Mouse (Mus musculus) natural killer cell, adult 2 months (primary cell): ENCODE measurements around the gene Pcdh20.

Experiments
- DNase-seq, 2 experiments: peaks; one replicate each; pipeline ENCODE4 v3.0.0; 2022; ENCODE audit warnings: low spot score in 2 of 2

Pcdh20 gene

DNA sequence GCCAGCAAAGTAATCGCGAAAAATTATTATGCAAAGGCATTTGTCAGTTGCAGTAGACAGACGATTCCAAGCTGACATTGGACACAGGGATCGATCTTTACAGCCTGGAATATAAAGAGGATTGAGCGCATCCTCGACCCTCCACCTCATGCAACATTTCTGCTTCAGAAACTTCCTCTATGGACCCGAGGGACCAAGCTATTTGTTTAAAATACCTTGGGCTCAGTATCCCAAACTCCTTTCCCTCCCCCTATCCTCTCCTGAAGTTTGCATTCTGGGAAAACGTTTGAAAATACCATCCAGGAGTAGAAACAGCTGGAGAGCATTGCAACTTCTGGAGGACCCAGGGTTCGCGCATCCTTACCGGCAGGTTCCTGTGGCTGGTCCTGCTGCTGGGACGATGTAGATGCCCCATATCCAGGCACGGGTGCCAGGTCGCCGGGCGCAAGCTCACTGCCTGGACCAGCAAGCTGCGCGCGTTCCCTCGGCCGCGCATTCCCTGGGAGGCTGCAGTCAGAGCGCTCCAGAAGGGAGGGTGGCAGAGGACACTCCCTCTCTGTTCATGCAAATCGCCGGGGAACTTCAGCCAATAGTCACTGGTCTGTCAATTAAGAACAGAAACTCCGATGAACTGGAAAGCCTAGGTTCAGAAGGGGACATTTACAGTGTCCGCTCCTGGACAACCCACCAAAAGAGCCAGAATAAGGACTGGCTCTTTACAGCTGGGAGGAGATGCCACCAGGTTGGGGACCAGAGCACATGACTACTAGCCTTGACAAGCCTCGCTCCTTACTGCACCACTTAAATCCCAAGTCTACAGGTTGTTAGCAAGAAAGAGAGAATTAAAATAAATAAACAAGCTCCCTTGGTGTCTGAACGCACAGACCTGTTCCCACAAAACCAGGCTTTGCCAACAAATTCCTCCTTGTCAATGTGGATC, at the start of gene Pcdh20:
Pcdh20 (minus strand) TSS at position 902 of the 940 bp plus-strand sequence.
- no peak for DNase-seq

DNA sequence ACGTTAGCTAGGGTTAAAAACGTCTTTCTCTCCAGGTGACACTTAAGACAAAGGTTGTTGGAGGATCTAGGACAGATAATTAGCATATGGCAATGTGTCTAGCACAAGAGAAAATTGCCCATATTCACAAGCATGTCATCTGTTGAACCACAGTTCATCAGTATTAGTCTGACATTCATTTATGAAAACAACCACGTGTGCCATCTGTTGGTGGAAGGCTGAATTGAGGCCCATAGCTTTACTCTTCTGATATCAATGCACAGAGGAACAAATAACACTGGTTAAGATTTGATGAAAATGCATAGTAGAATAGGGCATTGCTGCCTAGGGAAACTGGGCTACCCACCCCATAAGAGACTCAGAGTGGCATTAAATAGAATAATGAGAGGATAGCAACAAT, 8.7 kb upstream of the Pcdh20 start:
- DNase-seq: no peak

DNA sequence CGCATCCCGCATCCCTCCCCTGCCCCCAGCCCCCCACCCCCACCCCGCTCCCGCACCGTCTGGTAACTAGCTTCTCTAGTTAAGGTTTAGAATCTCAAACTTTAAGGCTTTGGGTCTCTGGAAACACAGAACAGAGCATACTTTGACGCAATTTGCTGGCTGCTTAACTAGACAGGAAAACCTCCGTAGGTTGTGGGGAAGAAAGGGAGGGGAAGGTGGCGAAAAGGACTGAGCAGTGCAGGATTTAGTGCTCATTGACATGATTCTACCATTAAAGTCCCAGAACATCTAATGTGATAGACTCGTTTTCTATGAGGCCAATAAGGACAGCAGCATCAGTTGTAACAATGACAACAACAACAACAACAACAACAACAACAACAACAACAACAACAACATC, 1.2 kb downstream of the Pcdh20 start:
- DNase-seq: no peak

DNA sequence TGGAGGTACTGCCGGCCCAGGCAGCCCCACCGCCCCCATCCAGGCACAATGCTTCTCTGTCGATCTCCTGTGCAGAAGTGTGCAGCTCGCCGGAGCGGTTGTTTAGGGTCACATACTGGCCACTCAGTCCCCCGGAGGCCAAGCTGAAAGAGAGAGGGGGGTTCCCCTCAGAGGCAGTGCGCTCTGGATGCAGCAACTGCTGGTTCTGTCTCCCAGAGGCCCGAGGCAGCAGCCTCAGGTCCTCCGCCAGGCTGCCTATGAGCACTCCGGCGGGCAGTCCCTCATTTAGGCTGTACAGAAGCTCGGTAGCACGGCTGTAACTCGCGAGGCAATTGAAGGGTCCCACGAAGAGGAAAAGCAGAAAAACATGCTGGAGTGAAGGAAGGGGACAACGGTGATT, 1.8 kb downstream of the Pcdh20 start:
- DNase-seq: no peak

DNA sequence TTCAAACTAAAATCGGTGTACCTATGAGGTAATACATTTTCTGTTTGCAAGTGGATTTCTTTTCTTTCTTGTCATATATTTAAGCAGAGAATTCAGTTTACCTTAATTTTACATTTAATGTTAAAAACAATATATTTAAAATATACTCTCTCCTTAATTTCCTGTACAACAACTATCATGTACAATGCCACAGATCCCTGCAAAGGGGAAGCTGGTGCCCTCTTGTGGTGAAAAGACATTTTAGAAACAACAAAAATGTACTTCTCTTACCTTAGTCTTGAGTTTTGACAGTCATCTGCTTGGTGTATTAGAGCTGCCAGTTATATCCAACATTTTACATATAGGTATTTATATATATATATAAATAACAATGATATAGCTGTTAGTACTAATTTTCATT, 4.8 kb downstream of the Pcdh20 start:
- no peak for DNase-seq

DNA sequence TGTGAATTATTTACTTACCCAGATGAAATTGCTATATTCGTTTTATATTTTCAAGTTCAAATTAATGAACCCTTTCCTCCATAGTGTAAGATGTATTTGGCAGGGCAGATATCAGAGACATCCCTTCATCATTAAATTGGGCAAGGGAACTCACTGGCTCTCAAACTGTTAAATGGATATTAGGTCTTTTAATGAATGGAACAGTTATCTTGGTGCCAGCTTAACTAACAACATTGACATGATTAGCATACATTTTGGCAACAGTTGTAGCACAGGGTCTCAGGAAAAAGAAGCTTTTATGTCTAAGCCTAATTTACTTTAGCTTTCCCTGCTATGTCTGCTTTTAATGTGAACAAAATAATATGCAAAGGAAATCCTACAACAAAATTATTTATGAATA, 6.8 kb downstream of the Pcdh20 start:
- DNase-seq: no peak

DNA sequence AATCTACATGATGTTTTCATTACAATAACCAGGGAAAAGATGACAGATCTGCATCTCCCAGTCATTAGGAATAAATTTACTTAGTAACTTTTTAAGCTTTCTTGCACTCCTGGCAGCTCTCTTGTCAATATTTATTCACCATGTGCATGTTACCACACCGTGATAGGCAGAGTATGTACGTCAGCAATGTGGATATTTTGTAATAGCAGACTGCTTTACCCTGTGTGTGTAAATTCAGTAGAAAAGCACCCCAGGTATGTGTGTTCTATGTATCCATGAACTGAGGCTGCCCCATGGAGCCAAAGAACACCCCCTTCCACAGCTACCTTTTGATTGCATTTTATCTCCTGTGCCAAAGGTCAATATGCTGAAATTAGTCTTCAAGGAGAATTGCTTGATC, 7.8 kb downstream of the Pcdh20 start:
- DNase-seq: no peak

DNA sequence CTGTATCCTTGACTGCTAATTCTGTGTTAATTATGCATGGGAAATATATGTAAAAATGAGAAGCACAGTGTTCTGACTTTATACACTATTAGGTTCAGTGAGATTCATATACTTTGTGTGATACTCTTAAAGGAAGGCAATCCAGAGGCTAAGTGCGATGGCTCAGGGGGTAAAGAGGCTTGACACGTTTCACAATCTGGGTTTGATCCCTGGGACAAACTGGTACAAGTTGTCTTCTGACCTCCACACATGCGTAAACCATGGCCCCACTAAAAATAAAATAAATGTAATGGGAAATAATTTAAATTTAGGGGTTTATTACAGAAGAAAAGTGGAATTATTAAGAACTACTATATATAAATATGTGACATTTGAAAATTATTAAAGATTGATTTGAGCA, 8.3 kb downstream of the Pcdh20 start:
- DNase-seq: no peak

DNA sequence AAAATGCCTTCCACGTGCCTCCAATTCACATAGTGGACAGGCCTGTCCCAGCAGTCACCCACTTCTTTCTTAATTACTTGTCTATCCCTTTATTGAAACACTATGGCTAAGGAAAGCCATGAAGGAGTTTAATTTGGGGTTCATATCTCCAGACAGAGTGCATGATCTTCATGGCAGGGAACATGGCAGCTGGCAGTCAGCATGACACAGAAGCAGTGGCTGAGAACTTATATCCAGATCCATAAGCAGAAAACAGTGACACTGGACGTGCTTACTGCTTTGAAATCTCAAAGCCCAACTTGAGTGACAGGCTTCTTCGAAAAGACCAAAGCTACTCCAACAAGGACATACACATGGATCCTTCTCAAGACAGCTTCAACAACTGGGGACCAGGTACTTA, 10.5 kb downstream of the Pcdh20 start:
- DNase-seq: no peak

DNA sequence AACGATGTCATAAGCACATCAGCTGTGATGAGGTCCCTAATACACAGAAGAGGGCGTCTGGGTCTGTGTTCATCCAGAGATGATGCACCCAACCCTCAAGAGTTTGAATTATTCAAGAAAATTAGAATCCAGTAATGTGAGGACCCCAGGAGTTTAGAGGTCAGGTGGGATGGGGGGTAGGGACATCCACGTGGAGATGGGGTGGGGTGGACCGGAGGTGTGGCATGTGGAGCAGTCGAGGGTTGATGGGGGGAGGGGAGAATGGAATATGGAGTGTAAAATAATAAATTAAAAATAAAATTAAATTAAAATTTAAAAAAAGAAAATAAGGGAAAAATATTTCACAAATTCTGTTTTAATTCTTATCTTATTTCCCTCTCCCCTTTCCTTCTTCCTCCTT, 27.9 kb downstream of the Pcdh20 start:
- DNase-seq: no peak

DNA sequence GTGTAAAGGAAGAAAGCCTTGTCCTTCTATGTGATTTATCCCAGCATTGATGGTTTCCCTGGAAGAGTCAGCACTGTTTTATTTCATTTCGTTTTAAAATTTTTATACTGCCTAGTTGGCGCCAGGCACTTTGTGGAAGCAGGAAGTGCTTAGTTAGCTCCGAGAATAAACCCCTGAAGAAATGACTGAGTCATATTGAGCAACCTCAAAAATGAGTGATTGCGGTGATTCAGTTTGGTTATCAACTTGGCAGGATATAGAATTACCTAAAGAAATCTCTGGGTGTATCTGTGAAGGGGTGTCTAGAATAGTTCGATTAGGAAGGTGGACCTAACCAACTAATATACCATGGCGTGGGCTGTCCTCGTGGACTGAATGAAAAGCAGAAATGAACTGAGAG, 41.8 kb downstream of the Pcdh20 start:
- DNase-seq: no peak

DNA sequence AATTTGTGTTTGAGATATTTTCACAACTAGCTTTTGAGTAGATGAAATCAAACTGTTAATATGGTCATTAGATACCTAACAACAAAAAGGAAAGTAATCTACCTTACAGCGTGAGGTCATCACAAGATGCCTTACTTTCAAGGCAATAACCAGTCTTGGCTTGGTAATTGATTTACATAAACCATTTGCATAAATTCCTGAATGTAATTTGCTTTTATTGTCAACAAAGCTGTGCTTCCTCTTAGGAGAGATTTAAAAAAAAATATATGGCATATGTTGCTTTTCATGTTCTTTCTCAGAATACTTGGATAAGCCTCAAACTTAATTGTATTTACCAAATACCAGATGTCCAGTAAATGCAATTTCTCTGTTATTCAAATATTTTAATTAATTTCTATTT, 43.8 kb downstream of the Pcdh20 start:
- no peak for DNase-seq
